Mouse (Mus musculus): ENCODE data around the gene Csrp3. TPM values are rescaled to one million over a fixed set of nuclear protein-coding genes. Genes with fewer than 3 reads are reported as not detected.

Csrp3 gene
- not detected for polyA plus RNA-seq (2017; shearing (Covaris generic))

GRCm38 (mm10) chr7:48847820-48848650 is at the start of gene Csrp3:
Csrp3 (minus strand) TSS chr7:48848033.

GRCm38 (mm10) chr7:48881486-48881885 is 33.7 kb upstream of the Csrp3 start, which contains the start of gene E2f8:
E2f8 (minus strand) TSS chr7:48881596.

GRCm38 (mm10) chr7:48788851-48789572 is 58.8 kb downstream of the Csrp3 start, which contains the start of gene Zdhhc13:
Zdhhc13 (plus strand) TSS chr7:48789003.

Other genes starting within 250 kb of the Csrp3 start
- gene Mrgprb3, start 204.2 kb downstream of the Csrp3 start, polyA plus RNA-seq (2017; shearing (Covaris generic)), result not detected
- gene Zdhhc13, start 59.0 kb downstream of the Csrp3 start, polyA plus RNA-seq (2017; shearing (Covaris generic)), result 27.5 TPM
- gene E2f8, start 33.6 kb upstream of the Csrp3 start, polyA plus RNA-seq (2017; shearing (Covaris generic)), result 0.42 TPM
- 25.6 TPM for gene Nav2, start 60.7 kb upstream of the Csrp3 start, polyA plus RNA-seq (2017; shearing (Covaris generic))

Measured in effector memory CD4-positive, alpha-beta T cell, adult 5 months (primary cell).